Comparison of ENCODE assay signal across 8 mouse cellular contexts in genomic region chr13:18948171-18949028, GRCm38 (mm10). TPM values are rescaled to one million over a fixed set of nuclear protein-coding genes. Genes with fewer than 3 reads are reported as not detected.
DNase-seq lines count a peak whose midpoint lies in the region; ATAC-seq lines count a peak whose summit lies in the region.

Amph (plus strand) TSS chr13:18948205.

- H3K4me3 ChIP-seq in hindbrain, embryonic 15.5 days: peak within 1 kb of the TSS; percentile 96
- H3K4me3 ChIP-seq in lung, embryonic 16.5 days (ENCODE audit: low read length): peak within 1 kb of the TSS; percentile 74

- H3K27me3 ChIP-seq in hindbrain, embryonic 15.5 days: no peaks in the 10 kb centered on the region
- H3K27me3 ChIP-seq in lung, embryonic 16.5 days (ENCODE audit: control insufficient read depth, insufficient read depth, low read depth, low read length): peaks cover 17% of the 10 kb centered on the region

- no peaks in the 10 kb centered on the region for H3K36me3 ChIP-seq in hindbrain, embryonic 15.5 days
- H3K36me3 ChIP-seq in lung, embryonic 16.5 days (ENCODE audit: control insufficient read depth, insufficient read depth, low read length): no peaks in the 10 kb centered on the region

- peak; percentile 95 for DNase-seq in R1 (ENCODE audit: low read depth, low spot score)
- peak; percentile 89 to 91 for DNase-seq in cerebellum, postnatal 36 days
- peak; percentile 32 for DNase-seq in gastrocnemius, adult 18-20 months (ENCODE audit: low spot score)
- peak; percentile 77 to 80 for DNase-seq in layer of hippocampus, postnatal 25 days (ENCODE audit: extremely low spot score in 1 of 2, low spot score in 1 of 2)
- DNase-seq in retina, postnatal 1 day: peak; percentile 92
- DNase-seq in yolk sac, embryonic 10.5 days (ENCODE audit: low spot score): peak; percentile 78

- H3K9ac ChIP-seq in hindbrain, embryonic 15.5 days: peak within 1 kb of the TSS; percentile 97
- H3K9ac ChIP-seq in lung, embryonic 16.5 days (ENCODE audit: low read length): peak within 1 kb of the TSS; percentile 69

- H3K4me2 ChIP-seq in hindbrain, embryonic 15.5 days: peak within 1 kb of the TSS; percentile 80
- H3K4me2 ChIP-seq in lung, embryonic 16.5 days (ENCODE audit: low read depth, low read length): peak within 1 kb of the TSS; percentile 95

- under 1% methylated on average over 70 of the region's 70 CpGs for WGBS in hindbrain, embryonic 15.5 days
- under 1% methylated on average over 70 of the region's 70 CpGs for WGBS in lung, embryonic 16.5 days

- peak within 1 kb of the TSS; percentile 97 for H3K27ac ChIP-seq in hindbrain, embryonic 15.5 days (replicated peaks)
- no peak within 1 kb of the TSS for H3K27ac ChIP-seq in lung, embryonic 16.5 days (ENCODE audit: low read length)

- peak; percentile 97 for ATAC-seq in hindbrain, embryonic 15.5 days (ENCODE audit: low FRiP score, low read depth)
- ATAC-seq in lung, embryonic 16.5 days (ENCODE audit: low read depth): peak; percentile 92

- peaks cover 22% of the 10 kb centered on the region for H3K4me1 ChIP-seq in hindbrain, embryonic 15.5 days (replicated peaks)
- peaks cover 6% of the 10 kb centered on the region; the same call in 1 of the 2 replicates for H3K4me1 ChIP-seq in lung, embryonic 16.5 days (replicated peaks; ENCODE audit: control insufficient read depth, insufficient read depth, low read length)

- no peaks in the 10 kb centered on the region for H3K9me3 ChIP-seq in hindbrain, embryonic 15.5 days
- H3K9me3 ChIP-seq in lung, embryonic 16.5 days (ENCODE audit: control insufficient read depth, low read length): no peaks in the 10 kb centered on the region

RNA-seq across cellular contexts. Expression of gene Amph, which starts in this region (rescaled TPM):
- 1 to 10 TPM in 1 of 2 experiments, under 1 TPM in 1; 0.30 to 1.5 TPM for total RNA-seq in gastrocnemius, adult 18-20 months (2021)
- polyA plus RNA-seq in hindbrain, embryonic 15.5 days (2015; fragmentation: Nextera tagmentation; extraction: Ambion mirVana): 65.7 and 71.9 TPM in 2 replicates
- total RNA-seq in layer of hippocampus, postnatal 25 days (2021): 100 to 1,000 TPM; 232 to 251 TPM
- 2.0 and 2.6 TPM in 2 replicates for polyA plus RNA-seq in lung, embryonic 16.5 days (2015; fragmentation: Nextera tagmentation; extraction: Ambion mirVana)

Comparison
In these comparisons a context has a peak if more than half of its experiments do, and no peak if none do; other contexts are left out.
1. RNA of gene Amph (total RNA-seq): 232 to 251 TPM in layer of hippocampus, postnatal 25 days; 0.30 to 1.5 TPM in gastrocnemius, adult 18-20 months; every median in the first group is over 10 times any median in the second.
2. RNA of gene Amph (polyA plus RNA-seq): 65.7 to 71.9 TPM in hindbrain, embryonic 15.5 days; 2.0 to 2.6 TPM in lung, embryonic 16.5 days; every median in the first group is over 10 times any median in the second.
3. DNase-seq: peak in every context shown above with its lines; median percentile 95 in R1; 92 in retina, postnatal 1 day; 90 in cerebellum, postnatal 36 days; 78 in layer of hippocampus, postnatal 25 days; 78 in yolk sac, embryonic 10.5 days; 32 in gastrocnemius, adult 18-20 months.